Mouse (Mus musculus) neural tube, embryonic 15.5 days (tissue): ENCODE measurements around the gene Krtap1-4. TPM values are rescaled to one million over a fixed set of nuclear protein-coding genes. Genes with fewer than 3 reads are reported as not detected.

Experiments used
- ATAC-seq: fragments of 200-750 bp; cut with Nextera tagmentation; 2 replicates; pipeline ENCODE4 v1.8.0; 2017; ENCODE audit warnings: mild to moderate bottlenecking, moderate TSS enrichment, moderate library complexity; ENCODE audit not compliant: low FRiP score
- H3K27ac ChIP-seq: fragments of 300-500 bp; sonication (generic); replicated peaks from 2 replicates; pipeline ENCODE4 v1.5.1; 2015; ENCODE audit warnings: mild to moderate bottlenecking, inconsistent platforms
- H3K27me3 ChIP-seq: fragments of 300-500 bp; sonication (generic); replicated peaks from 2 replicates; pipeline ENCODE4 v1.6.1; 2015; ENCODE audit warnings: inconsistent platforms
- H3K36me3 ChIP-seq: fragments of 300-500 bp; sonication (generic); 2 replicates; pipeline ENCODE4 v1.6.1; 2015; ENCODE audit warnings: inconsistent platforms
- H3K4me1 ChIP-seq: fragments of 300-500 bp; sonication (generic); 2 replicates; pipeline ENCODE4 v1.6.1; 2015; ENCODE audit warnings: inconsistent platforms
- H3K4me2 ChIP-seq: fragments of 300-500 bp; sonication (generic); 2 replicates; pipeline ENCODE4 v1.6.1; 2015; ENCODE audit warnings: inconsistent platforms, mild to moderate bottlenecking, moderate library complexity
- H3K4me3 ChIP-seq: fragments of 300-500 bp; sonication (generic); replicated peaks from 2 replicates; pipeline ENCODE4 v1.5.1; 2015; ENCODE audit warnings: mild to moderate bottlenecking, inconsistent platforms
- H3K9ac ChIP-seq: fragments of 300-500 bp; sonication (generic); replicated peaks from 2 replicates; pipeline ENCODE4 v1.6.1; 2015; ENCODE audit warnings: mild to moderate bottlenecking, inconsistent platforms
- H3K9me3 ChIP-seq: fragments of 300-500 bp; sonication (generic); replicated peaks from 2 replicates; pipeline ENCODE4 v1.6.1; 2016; ENCODE audit warnings: inconsistent platforms
- WGBS: fragments of 180-500 bp; shearing (Covaris S2); methylation state at CpG from one replicate; pipeline ENCODE4 v1.1.7; 2015; ENCODE audit warnings: mixed read lengths; 5-methylcytosine and 5-hydroxymethylcytosine counted together
- polyA plus RNA-seq: library from polyadenylated mRNA; unstranded; fragments of >200 nt; fragmentation: Nextera tagmentation; extraction: Ambion mirVana; gene quantifications from 2 replicates; pipeline ENCODE4 v1.2.1, GENCODE M21; 2015

The Krtap1-4 gene
- polyA plus RNA-seq, 1 experiment from 2014 or later, result not detected

DNA sequence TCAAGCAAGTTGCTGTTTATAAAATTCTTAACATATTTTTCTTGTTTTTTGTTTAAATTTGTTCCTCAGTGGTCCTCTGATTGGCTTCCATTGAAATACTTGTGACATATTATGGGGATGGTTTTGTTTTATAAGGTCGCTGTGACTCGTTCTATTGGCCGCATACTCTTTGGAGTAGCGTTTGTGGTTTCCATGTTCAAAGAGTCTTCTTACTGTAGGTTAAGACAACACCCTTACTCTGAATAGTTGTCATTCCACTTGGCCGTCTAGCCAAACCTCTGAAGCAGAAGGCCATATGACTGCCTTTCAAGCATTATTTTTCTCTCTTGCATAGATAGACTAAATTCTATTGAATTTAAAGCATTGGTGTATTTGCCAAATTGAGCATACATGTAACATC lies 2.4 kb downstream of the Krtap1-4 start:
- Histone ChIP-seq H3K9me3 (no peaks in the 10 kb centered on the region), H3K4me1 (no peaks in the 10 kb centered on the region), H3K27me3 (no peaks in the 10 kb centered on the region), H3K9ac (no peak overlapping the region), H3K4me3 (no peak overlapping the region), H3K27ac (no peak overlapping the region), H3K36me3 (no peaks in the 10 kb centered on the region), H3K4me2 (no peak overlapping the region)
- 97% methylated on average over 5 of the region's 5 CpGs for WGBS
- ATAC-seq, result no peak

DNA sequence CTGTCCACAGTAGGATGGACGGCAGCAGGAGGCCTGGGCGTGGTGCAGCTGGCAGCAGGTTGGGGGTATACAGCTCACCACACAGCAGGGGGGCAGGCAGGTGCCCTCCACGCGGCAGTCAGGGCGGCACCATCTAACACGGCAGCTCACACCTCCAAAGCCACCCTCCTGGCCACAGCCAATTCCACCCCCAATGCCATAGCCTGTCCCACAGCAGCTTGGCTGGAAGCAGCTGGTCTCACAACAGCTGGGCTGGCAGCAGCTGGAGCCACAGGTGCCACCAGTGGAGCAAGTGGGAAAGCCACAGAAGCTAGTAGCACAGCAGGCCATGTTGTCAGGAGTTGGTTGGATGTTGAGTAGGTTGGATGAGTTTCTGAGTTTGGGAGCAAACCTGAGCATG lies 2.8 kb downstream of the Krtap1-4 start, which contains the start of gene Krtap1-5:
Gene Krtap1-5, minus strand, starts transcription at position 381 of the 400 bp plus-strand sequence.
- no peaks in the 10 kb centered on the region for H3K9me3 ChIP-seq
- H3K4me2 ChIP-seq, result no peak within 1 kb of the TSS
- WGBS, result 91% methylated on average over 6 of the region's 6 CpGs
- H3K4me3 ChIP-seq, result no peak within 1 kb of the TSS
- no peak within 1 kb of the TSS for H3K9ac ChIP-seq
- no peak within 1 kb of the TSS for H3K27ac ChIP-seq
- no peak for ATAC-seq
- no peaks in the 10 kb centered on the region for H3K36me3 ChIP-seq
- no peaks in the 10 kb centered on the region for H3K27me3 ChIP-seq
- no peaks in the 10 kb centered on the region for H3K4me1 ChIP-seq

DNA sequence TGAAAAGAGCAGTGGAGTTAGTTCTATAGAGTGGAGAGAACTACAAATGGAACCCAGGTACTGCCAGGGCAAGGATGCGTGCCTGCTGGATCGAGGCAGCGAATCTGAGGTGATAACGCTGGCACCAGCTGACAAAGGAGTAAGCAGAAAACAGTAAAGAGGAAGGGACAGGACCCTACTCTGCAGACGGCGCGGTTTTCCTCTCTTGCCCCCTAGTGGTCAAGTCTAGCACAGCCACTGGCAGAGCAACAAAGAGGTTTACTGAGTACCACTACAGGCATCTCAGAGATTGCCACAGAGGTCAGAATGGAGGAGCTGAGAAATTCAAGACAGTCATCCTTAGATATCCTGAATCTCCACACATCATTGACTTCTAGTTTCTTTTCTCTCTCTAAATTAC lies 9.3 kb downstream of the Krtap1-4 start:
- WGBS, result 3% methylated on average over 7 of the region's 7 CpGs
- 0 out of 2 replicates have a peak overlapping the region, but pooled peaks have one; percentile 6 for H3K4me3 ChIP-seq

DNA sequence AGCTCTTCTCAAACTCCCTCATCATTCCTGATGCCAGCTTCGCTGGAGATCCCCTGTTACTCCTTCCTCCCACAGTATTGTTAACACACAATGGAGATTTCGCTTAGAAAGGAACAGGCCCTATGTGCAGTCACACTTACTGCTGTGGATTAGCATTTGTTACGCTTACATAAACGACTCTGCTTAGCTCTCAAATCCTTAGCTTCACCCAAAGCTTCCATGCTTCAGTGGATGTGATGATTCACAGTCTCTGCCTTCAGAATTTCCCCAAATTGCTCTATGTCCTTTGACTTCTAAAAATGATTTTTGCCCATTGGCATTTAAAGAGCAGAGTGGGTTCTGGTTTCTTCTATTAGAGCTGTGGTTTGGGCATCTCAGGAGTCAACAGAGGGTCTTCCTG lies 10.3 kb downstream of the Krtap1-4 start:
- no peak for ATAC-seq
- 54% methylated on average over 4 of the region's 4 CpGs for WGBS
- no peak overlapping the region for H3K9ac ChIP-seq
- no peak overlapping the region for H3K4me2 ChIP-seq
- H3K27me3 ChIP-seq, result no peaks in the 10 kb centered on the region; the same call in 1 of the 2 replicates
- no peak overlapping the region for H3K27ac ChIP-seq
- H3K9me3 ChIP-seq, result no peaks in the 10 kb centered on the region
- H3K4me1 ChIP-seq, result no peaks in the 10 kb centered on the region
- H3K36me3 ChIP-seq, result no peaks in the 10 kb centered on the region
- H3K4me3 ChIP-seq, result no peak overlapping the region

More for the DNA sequence above, 9.3 kb downstream of the Krtap1-4 start:
- ATAC-seq, result peak; percentile 66; the same call in 1 of the 2 replicates
- no peaks in the 10 kb centered on the region for H3K36me3 ChIP-seq
- no peaks in the 10 kb centered on the region for H3K9me3 ChIP-seq
- no peak overlapping the region for H3K27ac ChIP-seq
- H3K4me1 ChIP-seq, result no peaks in the 10 kb centered on the region
- H3K4me2 ChIP-seq, result peak overlapping the region; percentile 53
- H3K27me3 ChIP-seq, result no peaks in the 10 kb centered on the region; the same call in 1 of the 2 replicates
- H3K9ac ChIP-seq, result no peak overlapping the region

DNA sequence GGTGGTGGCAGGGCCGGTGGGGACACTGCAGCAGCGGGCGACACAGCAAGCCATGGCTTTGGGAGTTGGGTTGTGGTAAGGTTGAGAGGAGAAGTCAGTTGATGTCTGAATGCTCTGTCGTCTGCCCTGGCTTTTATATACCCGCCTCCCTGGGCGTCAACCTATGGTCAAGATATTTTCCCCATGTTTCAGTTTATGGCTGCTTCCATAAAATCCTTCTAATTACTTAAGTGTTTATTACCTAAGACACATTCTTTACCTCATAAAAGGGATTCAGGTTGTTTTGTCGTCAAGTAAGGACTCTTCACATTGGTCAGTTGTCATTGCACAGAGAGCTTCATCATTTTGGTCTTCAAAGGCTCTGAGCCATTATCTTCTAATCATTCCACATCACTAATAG lies 16.9 kb downstream of the Krtap1-4 start, which contains the start of gene Krtap3-1:
Gene Krtap3-1, minus strand, starts transcription at position 101 of the 400 bp plus-strand sequence.
- Histone ChIP-seq H3K27me3 (no peaks in the 10 kb centered on the region), H3K4me1 (no peaks in the 10 kb centered on the region), H3K9me3 (no peaks in the 10 kb centered on the region), H3K27ac (no peak within 1 kb of the TSS), H3K9ac (no peak within 1 kb of the TSS), H3K4me3 (no peak within 1 kb of the TSS), H3K4me2 (no peak within 1 kb of the TSS), H3K36me3 (no peaks in the 10 kb centered on the region)
- ATAC-seq, result no peak
- 53% methylated on average over 7 of the region's 7 CpGs for WGBS

DNA sequence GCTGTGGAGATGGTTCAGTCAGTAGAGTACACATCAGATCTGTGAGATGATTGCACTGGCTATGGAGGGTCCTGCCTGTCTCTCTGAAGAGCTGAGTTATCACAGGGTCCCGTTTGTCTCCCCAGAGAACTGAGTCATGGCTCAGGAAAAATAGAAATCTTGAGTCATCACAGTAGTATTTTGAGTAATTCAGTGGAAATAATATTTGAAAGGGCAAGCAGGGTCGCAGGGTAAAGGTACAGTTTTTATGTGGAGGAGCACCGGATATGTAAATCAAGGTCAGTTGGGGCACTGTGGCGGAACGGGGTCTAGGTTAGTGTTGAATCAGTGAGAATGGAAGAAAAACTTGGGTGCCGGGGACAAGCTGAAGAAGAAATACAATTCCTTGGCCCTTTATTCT lies 20.9 kb downstream of the Krtap1-4 start:
- ATAC-seq, result no peak
- Histone ChIP-seq H3K36me3 (no peaks in the 10 kb centered on the region), H3K4me3 (no peak overlapping the region), H3K9me3 (no peaks in the 10 kb centered on the region), H3K9ac (no peak overlapping the region), H3K27me3 (no peaks in the 10 kb centered on the region), H3K4me1 (no peaks in the 10 kb centered on the region), H3K4me2 (no peak overlapping the region), H3K27ac (no peak overlapping the region)
- 80% methylated on average over 6 of the region's 6 CpGs for WGBS

DNA sequence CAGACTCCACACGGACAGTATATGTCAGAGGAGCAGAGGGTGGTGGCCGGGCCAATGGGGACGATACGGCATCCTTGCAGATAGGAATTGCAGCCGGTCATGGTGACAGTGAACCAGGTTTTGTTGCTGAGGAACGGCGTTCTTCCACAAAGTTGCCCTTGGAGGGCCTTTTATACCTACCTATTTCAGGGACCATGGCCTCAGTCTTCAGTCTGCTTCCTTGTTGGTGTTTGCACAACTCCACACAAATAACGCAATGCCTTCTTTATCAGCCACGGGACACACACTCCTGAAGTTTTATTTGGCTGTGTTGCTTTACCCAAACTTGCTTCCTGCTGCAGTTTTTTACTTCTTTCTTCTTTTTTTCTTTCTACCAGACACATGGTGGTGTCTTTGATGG lies 24.1 kb downstream of the Krtap1-4 start, which contains the start of gene Gm11939:
Gene Gm11939, minus strand, starts transcription at position 101 of the 400 bp plus-strand sequence.
- no peak within 1 kb of the TSS for H3K4me3 ChIP-seq
- no peak within 1 kb of the TSS for H3K27ac ChIP-seq
- H3K4me1 ChIP-seq, result no peaks in the 10 kb centered on the region
- H3K9ac ChIP-seq, result no peak within 1 kb of the TSS
- ATAC-seq, result no peak
- H3K27me3 ChIP-seq, result no peaks in the 10 kb centered on the region
- no peak within 1 kb of the TSS for H3K4me2 ChIP-seq
- no peaks in the 10 kb centered on the region for H3K36me3 ChIP-seq
- no peaks in the 10 kb centered on the region for H3K9me3 ChIP-seq
- WGBS, result 93% methylated on average over 9 of the region's 9 CpGs

DNA sequence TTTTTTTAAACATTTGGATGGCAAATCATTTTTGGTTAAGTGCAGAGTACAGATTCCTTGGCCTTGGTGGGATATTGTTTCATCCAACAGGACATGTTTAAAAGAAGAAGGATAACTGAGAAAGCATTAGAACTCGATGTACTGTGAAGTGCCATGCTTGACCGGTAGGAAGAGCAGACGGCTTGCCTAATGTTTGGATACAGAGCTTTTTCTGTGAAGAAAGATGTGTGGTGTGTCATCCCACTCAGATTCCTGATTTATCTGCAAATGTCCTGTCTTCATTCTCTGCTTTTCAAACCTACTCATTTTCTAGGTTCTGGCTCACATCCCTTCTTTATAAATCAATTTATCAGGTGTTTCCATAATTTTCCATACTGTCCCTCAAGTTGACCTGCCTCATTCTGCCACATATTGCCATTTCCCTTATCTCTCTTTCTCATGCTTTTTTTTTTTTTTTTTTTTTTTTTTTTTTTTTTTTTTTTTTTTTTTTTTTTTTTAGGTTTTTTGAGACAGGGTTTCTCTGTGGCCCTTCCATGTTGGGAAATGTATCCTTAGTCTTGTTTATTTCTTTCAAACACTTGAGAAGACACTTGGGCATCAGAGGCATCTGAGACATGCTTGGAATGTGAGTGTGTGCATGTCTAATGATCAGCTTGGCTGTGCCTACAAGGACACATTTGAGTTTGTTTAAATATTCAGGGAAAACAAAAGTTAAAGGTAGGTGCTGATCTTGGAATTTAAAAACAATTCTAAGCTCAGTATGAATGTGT lies 25.3 kb downstream of the Krtap1-4 start:
- Histone ChIP-seq H3K27me3 (no peaks in the 10 kb centered on the region), H3K9me3 (no peaks in the 10 kb centered on the region), H3K4me3 (no peak overlapping the region), H3K36me3 (no peaks in the 10 kb centered on the region), H3K4me1 (no peaks in the 10 kb centered on the region), H3K9ac (no peak overlapping the region), H3K4me2 (no peak overlapping the region), H3K27ac (no peak overlapping the region)
- no peak for ATAC-seq
- 86% methylated on average over 3 of the region's 3 CpGs for WGBS

DNA sequence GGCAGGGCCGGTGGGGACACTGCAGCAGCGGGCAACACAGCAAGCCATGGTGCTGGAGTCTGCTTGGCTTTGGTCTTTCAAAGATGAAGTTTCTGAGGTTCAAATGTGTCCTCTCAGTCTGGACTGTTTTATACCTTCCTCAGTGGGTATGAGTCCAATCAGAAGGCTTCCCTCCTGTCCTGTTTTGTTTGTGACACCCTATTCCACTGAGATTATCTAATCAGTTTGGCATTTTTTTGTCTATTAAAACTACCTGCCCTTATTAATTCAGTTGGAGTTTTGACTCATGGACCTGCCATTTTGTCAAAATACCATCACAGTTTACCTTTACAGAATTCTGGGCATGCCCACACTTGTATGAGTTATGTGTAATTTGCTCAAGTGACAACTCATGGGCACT lies 26.7 kb downstream of the Krtap1-4 start, which contains the start of gene Krtap3-2:
Gene Krtap3-2, minus strand, starts transcription at position 101 of the 400 bp plus-strand sequence.
- H3K36me3 ChIP-seq, result no peaks in the 10 kb centered on the region
- no peak within 1 kb of the TSS for H3K27ac ChIP-seq
- H3K9ac ChIP-seq, result no peak within 1 kb of the TSS
- no peak within 1 kb of the TSS for H3K4me3 ChIP-seq
- H3K4me2 ChIP-seq, result no peak within 1 kb of the TSS
- no peaks in the 10 kb centered on the region for H3K27me3 ChIP-seq
- WGBS, result 87% methylated on average over 2 of the region's 2 CpGs
- H3K9me3 ChIP-seq, result no peaks in the 10 kb centered on the region
- ATAC-seq, result no peak
- no peaks in the 10 kb centered on the region for H3K4me1 ChIP-seq

DNA sequence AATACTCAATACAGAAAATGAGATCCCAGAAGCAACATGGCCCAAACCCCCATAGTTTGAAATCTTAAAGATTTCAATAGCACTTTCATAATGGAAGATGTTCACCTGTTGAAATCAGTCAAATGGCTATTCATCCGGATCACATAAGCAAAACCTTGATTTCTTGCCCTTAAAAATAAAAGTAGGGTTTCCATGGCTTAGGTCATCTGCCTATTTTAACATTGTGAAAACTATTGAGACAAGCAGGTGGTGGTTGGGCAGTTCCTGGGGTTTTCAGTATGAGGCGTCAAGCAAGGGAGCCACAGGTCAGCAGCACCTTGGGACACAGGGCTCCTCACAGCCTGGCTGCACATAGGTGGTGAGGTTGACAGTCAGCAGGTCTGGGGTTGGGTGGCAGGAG lies 27.3 kb downstream of the Krtap1-4 start:
- Histone ChIP-seq H3K36me3 (no peaks in the 10 kb centered on the region), H3K4me3 (no peak overlapping the region), H3K4me2 (no peak overlapping the region), H3K27me3 (no peaks in the 10 kb centered on the region), H3K27ac (no peak overlapping the region), H3K9me3 (no peaks in the 10 kb centered on the region), H3K4me1 (no peaks in the 10 kb centered on the region), H3K9ac (no peak overlapping the region)
- no peak for ATAC-seq
- 94% methylated on average over 2 of the region's 2 CpGs for WGBS

DNA sequence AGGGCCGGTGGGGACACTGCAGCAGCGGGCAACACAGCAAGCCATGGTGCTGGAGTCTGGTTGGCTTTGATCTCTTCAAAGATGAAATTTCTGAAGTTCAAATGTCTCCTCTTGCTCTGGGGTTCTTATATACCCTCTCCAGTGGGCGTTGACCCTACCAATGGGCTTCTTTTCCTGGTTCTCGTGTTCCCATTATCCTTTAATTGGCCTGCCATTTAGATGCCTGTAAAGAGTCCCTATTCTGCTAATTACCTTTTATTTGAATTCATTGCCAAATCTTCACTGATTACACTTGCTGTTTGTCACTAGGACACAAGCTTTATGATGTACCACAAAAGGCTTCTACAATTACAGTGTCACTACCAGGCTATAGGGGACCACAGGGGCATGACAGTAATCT lies 32.7 kb downstream of the Krtap1-4 start, which contains the start of gene Krtap3-3:
Gene Krtap3-3, minus strand, starts transcription at position 101 of the 400 bp plus-strand sequence.
- no peaks in the 10 kb centered on the region for H3K27me3 ChIP-seq
- 30% methylated on average over 4 of the region's 4 CpGs for WGBS
- no peak for ATAC-seq
- no peak within 1 kb of the TSS for H3K4me2 ChIP-seq
- no peaks in the 10 kb centered on the region for H3K9me3 ChIP-seq
- no peaks in the 10 kb centered on the region for H3K36me3 ChIP-seq
- no peaks in the 10 kb centered on the region for H3K4me1 ChIP-seq
- H3K9ac ChIP-seq, result no peak within 1 kb of the TSS
- H3K27ac ChIP-seq, result no peak within 1 kb of the TSS
- H3K4me3 ChIP-seq, result no peak within 1 kb of the TSS

DNA sequence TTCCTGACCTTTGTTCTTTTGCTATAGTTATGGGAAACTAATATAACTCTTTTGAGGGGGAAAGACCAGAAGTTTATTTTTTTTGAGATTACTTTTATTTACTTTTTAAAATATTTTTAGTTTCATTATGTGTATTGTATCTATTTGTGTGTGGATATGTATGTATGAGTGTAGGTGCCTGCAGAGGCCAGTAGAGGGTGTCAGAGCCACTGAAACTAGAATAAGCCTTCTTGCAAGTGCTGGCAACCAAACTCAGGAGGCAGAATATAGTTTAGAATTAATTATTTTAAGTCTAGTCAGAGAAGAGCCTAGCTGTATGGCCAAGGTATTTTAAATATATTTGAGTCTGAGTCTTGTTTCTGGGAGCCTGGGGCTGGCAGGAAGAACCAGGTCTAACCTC lies 35.6 kb downstream of the Krtap1-4 start:
- H3K27ac ChIP-seq, result no peak overlapping the region
- H3K27me3 ChIP-seq, result no peaks in the 10 kb centered on the region
- no peak overlapping the region for H3K4me3 ChIP-seq
- H3K9ac ChIP-seq, result no peak overlapping the region
- H3K9me3 ChIP-seq, result no peaks in the 10 kb centered on the region
- H3K4me2 ChIP-seq, result no peak overlapping the region
- H3K36me3 ChIP-seq, result no peaks in the 10 kb centered on the region
- ATAC-seq, result no peak
- no peaks in the 10 kb centered on the region for H3K4me1 ChIP-seq
